Mouse (Mus musculus): ENCODE results near the gene Lamtor1. TPM values are rescaled to one million over a fixed set of nuclear protein-coding genes. Genes with fewer than 3 reads are reported as not detected.
A peak's percentile ranks its signal among the peaks of the same experiment; 100 is the strongest.

Lamtor1 gene
- polyA plus RNA-seq, 1 experiment from 2014 or later: 135 TPM

DNA sequence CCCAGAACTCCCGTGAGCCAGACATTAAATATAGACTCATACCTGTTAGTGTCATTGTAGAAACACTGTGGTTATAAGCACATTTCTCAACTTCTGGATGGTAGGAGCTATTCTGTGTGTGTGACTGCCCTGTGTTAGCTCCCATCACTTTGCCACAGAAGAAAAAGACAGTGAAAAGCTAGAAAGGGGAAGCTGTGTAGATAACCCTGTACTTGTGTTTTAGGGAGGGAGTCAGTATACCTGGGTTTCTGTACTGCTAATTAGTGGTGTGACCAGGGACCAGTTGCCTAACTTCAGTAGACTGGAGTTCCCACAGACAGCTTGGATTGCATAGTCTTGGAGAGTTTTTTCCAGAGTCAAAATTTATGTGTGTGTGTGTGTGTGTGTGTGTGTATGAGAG is 50.8 kb downstream of the Lamtor1 start:
- 91% methylated on average over 1 of the region's 1 CpGs for WGBS
- Histone ChIP-seq H3K4me2 (replicated peaks) (no peak overlapping the region), H3K27ac (no peak overlapping the region), H3K27me3 (ENCODE audit: control insufficient read depth, insufficient read depth, low read length) (no peaks in the 10 kb centered on the region), H3K9me3 (ENCODE audit: control insufficient read depth, low read length) (no peaks in the 10 kb centered on the region), H3K36me3 (replicated peaks; ENCODE audit: control insufficient read depth, insufficient read depth) (no peaks in the 10 kb centered on the region), H3K4me1 (replicated peaks; ENCODE audit: control insufficient read depth, insufficient read depth, low read length) (no peaks in the 10 kb centered on the region; the same call in 1 of the 2 replicates), H3K4me3 (replicated peaks; ENCODE audit: low read length) (no peak overlapping the region), H3K9ac (no peak overlapping the region)
- DNase-seq (ENCODE audit: low spot score) (no peak), ATAC-seq (ENCODE audit: low FRiP score) (no peak)

DNA sequence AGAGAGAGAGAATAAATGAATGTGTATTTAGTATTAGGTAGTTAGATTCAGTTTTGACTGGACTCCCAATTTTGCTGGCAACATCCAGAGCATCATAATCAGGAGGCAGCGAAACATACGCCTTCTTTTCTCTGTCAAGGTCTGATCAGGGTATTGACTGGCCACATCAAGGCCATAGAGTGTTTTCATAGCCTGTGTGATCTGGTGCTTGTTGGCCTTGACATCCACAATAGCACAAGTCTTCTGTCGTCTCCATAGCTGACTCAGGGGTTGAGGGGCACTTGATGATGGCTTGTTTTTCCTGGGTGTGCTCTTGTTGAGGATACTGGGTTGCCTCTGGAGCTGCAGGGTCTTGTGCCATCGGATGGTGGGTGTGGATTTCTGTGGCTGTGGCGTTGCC is 51.2 kb downstream of the Lamtor1 start:
- Histone ChIP-seq H3K27ac (no peak overlapping the region), H3K4me2 (replicated peaks) (no peak overlapping the region), H3K27me3 (ENCODE audit: control insufficient read depth, insufficient read depth, low read length) (no peaks in the 10 kb centered on the region), H3K4me1 (replicated peaks; ENCODE audit: control insufficient read depth, insufficient read depth, low read length) (no peaks in the 10 kb centered on the region; the same call in 1 of the 2 replicates), H3K4me3 (replicated peaks; ENCODE audit: low read length) (no peak overlapping the region), H3K9ac (no peak overlapping the region), H3K36me3 (replicated peaks; ENCODE audit: control insufficient read depth, insufficient read depth) (no peaks in the 10 kb centered on the region), H3K9me3 (ENCODE audit: control insufficient read depth, low read length) (no peaks in the 10 kb centered on the region)
- ATAC-seq (ENCODE audit: low FRiP score): no peak
- 94% methylated on average over 5 of the region's 5 CpGs for WGBS
- DNase-seq (ENCODE audit: low spot score): no peak

DNA sequence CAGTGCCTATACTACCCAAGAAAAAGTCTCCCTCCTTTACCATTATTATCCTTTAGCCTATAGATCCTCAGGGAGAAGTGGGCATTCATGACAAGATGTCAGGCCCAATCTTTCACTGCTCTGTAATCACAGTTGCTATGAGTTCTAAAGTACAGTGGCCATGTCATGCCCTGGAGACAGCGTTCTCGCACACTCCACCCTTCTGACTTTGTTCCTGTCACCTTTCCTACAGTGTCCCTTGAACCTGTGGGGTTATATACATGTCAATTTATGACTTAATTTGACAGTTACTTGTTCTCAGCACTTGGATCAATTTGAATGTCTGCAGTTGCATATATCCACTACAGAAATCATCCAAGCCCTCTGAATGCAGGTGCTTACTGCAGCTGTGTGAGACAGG is 57.1 kb downstream of the Lamtor1 start:
- ATAC-seq (ENCODE audit: low FRiP score): no peak
- Histone ChIP-seq H3K4me2 (replicated peaks) (no peak overlapping the region), H3K27me3 (ENCODE audit: control insufficient read depth, insufficient read depth, low read length) (no peaks in the 10 kb centered on the region), H3K4me1 (replicated peaks; ENCODE audit: control insufficient read depth, insufficient read depth, low read length) (no peaks in the 10 kb centered on the region; the same call in 1 of the 2 replicates), H3K27ac (no peak overlapping the region), H3K9me3 (ENCODE audit: control insufficient read depth, low read length) (no peaks in the 10 kb centered on the region), H3K36me3 (replicated peaks; ENCODE audit: control insufficient read depth, insufficient read depth) (no peaks in the 10 kb centered on the region), H3K9ac (no peak overlapping the region), H3K4me3 (replicated peaks; ENCODE audit: low read length) (no peak overlapping the region)
- no peak for DNase-seq (ENCODE audit: low spot score)
- WGBS: 87% methylated on average over 2 of the region's 2 CpGs

DNA sequence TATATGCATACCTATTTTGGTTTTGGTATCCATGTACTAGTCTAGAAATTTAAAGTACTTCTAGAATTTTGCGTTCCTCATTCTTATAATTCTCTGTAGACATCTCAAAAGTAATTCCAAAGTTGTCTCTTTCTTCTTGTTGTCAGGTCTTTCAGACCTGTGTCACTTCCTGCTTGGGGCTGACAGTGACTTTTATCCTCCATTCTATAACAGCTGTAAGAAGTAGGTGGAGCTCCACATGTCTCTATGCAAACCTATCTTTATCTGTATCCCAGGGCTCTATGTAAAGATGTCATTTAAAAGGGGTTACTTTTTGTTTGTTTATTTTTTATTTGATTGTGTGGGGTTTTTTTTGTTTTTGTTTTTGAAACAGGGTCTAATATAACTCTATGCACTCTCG is 57.9 kb downstream of the Lamtor1 start:
- Histone ChIP-seq H3K4me1 (replicated peaks; ENCODE audit: control insufficient read depth, insufficient read depth, low read length) (peaks cover under 1% of the 10 kb centered on the region; the same call in 1 of the 2 replicates), H3K4me3 (replicated peaks; ENCODE audit: low read length) (no peak overlapping the region), H3K27me3 (ENCODE audit: control insufficient read depth, insufficient read depth, low read length) (no peaks in the 10 kb centered on the region), H3K9me3 (ENCODE audit: control insufficient read depth, low read length) (no peaks in the 10 kb centered on the region), H3K36me3 (replicated peaks; ENCODE audit: control insufficient read depth, insufficient read depth) (no peaks in the 10 kb centered on the region), H3K9ac (no peak overlapping the region), H3K4me2 (replicated peaks) (no peak overlapping the region), H3K27ac (no peak overlapping the region)
- no peak for DNase-seq (ENCODE audit: low spot score)
- no peak for ATAC-seq (ENCODE audit: low FRiP score)
- 92% methylated on average over 2 of the region's 2 CpGs for WGBS

DNA sequence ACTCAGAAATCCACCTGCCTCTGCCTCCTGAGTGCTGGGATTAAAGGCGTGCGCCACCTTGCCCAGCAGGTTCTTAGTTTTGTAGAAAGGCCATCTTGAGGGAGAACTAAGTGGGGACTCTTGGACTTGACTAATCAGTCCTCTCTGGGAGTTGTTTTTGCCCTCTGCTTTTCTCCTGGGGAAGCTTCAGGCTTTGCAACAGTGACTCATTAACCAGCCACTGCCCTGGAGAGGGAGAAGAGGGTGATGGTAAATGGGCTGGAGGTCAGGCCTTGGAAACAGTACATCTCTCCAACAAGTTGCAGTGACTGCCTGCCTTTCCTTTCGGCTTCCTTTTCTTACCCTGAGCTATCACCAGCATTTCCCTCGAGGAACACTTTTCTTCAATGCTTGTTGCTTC is 58.8 kb downstream of the Lamtor1 start:
- Histone ChIP-seq H3K36me3 (replicated peaks; ENCODE audit: control insufficient read depth, insufficient read depth) (no peaks in the 10 kb centered on the region), H3K9me3 (ENCODE audit: control insufficient read depth, low read length) (no peaks in the 10 kb centered on the region), H3K4me1 (replicated peaks; ENCODE audit: control insufficient read depth, insufficient read depth, low read length) (peaks cover 8% of the 10 kb centered on the region), H3K4me2 (replicated peaks) (no peak overlapping the region), H3K4me3 (replicated peaks; ENCODE audit: low read length) (no peak overlapping the region), H3K27me3 (ENCODE audit: control insufficient read depth, insufficient read depth, low read length) (no peaks in the 10 kb centered on the region), H3K27ac (no peak overlapping the region), H3K9ac (no peak overlapping the region)
- 85% methylated on average over 4 of the region's 4 CpGs for WGBS
- ATAC-seq (ENCODE audit: low FRiP score) (no peak), DNase-seq (ENCODE audit: low spot score) (no peak)

DNA sequence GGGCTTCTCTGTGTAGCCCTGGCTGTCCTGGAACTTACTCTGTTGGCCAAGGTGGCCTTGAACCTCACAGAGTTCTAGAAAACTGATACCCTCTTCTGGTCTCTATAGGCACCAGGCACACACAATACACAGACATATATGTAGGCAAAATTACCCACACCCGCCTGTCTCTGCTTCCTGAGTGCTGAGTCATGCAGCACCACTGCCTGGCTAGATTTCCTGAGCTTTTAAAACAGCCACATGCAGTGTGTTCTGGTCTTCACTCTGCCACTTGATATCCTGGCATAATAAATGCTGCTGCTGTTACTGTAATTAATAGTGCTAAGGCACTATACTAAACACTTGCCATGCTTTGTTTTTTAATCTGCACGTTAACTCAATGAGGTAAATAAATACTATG is 59.9 kb downstream of the Lamtor1 start:
- Histone ChIP-seq H3K4me1 (replicated peaks; ENCODE audit: control insufficient read depth, insufficient read depth, low read length) (peaks cover 8% of the 10 kb centered on the region), H3K9me3 (ENCODE audit: control insufficient read depth, low read length) (no peaks in the 10 kb centered on the region), H3K36me3 (replicated peaks; ENCODE audit: control insufficient read depth, insufficient read depth) (no peaks in the 10 kb centered on the region), H3K27me3 (ENCODE audit: control insufficient read depth, insufficient read depth, low read length) (no peaks in the 10 kb centered on the region), H3K4me3 (replicated peaks; ENCODE audit: low read length) (no peak overlapping the region), H3K4me2 (replicated peaks) (no peak overlapping the region), H3K27ac (no peak overlapping the region), H3K9ac (no peak overlapping the region)
- 74% methylated on average over 2 of the region's 2 CpGs for WGBS
- DNase-seq (ENCODE audit: low spot score): no peak
- ATAC-seq (ENCODE audit: low FRiP score): no peak

DNA sequence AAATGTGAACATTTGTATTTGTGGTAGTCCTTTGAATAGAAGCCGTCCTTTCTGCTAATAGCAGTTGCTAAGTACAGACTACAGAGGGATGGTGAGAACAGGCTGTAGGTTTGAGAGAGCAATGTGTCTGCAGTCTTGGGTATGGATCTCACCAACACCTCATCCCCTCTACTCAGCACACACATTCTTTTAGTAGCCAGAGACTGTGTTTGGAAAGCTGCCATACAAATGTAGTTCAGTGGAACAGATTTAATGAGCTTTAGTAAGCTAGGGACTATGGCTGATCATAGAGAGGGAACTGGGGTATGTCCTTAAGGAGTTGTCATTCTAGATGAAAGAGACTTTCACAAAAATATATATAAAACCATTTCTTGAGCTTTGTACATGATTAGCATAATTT is 61.6 kb downstream of the Lamtor1 start:
- Histone ChIP-seq H3K36me3 (replicated peaks; ENCODE audit: control insufficient read depth, insufficient read depth) (no peaks in the 10 kb centered on the region), H3K4me2 (replicated peaks) (no peak overlapping the region), H3K9me3 (ENCODE audit: control insufficient read depth, low read length) (no peaks in the 10 kb centered on the region), H3K27ac (no peak overlapping the region), H3K27me3 (ENCODE audit: control insufficient read depth, insufficient read depth, low read length) (no peaks in the 10 kb centered on the region), H3K4me1 (replicated peaks; ENCODE audit: control insufficient read depth, insufficient read depth, low read length) (peaks cover 19% of the 10 kb centered on the region), H3K9ac (no peak overlapping the region), H3K4me3 (replicated peaks; ENCODE audit: low read length) (no peak overlapping the region)
- DNase-seq (ENCODE audit: low spot score): no peak
- WGBS: 85% methylated on average over 1 of the region's 1 CpGs
- no peak for ATAC-seq (ENCODE audit: low FRiP score)

DNA sequence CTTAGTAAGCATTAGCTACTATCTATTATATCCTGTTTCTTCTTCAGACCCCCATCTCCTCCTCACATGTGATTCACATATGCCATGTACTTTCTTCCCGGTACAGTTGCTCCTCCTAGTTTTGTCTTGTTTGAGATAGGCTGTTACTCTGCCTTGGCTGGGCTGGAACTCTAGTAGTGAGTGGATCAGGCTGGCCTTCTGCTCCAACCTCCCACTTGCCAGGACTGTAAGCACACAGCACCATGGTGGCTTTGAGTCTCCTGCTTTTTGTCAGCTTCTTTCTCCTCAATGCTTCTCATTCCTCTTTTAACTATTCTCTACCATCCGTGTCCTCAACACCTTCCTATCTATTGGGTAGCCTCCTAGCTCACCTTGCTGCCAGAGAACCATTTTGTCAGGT is 63.0 kb downstream of the Lamtor1 start:
- no peak for ATAC-seq (ENCODE audit: low FRiP score)
- Histone ChIP-seq H3K9me3 (ENCODE audit: control insufficient read depth, low read length) (no peaks in the 10 kb centered on the region), H3K36me3 (replicated peaks; ENCODE audit: control insufficient read depth, insufficient read depth) (no peaks in the 10 kb centered on the region), H3K4me2 (replicated peaks) (peak overlapping the region; percentile 80), H3K27ac (peak overlapping the region; percentile 100), H3K4me1 (replicated peaks; ENCODE audit: control insufficient read depth, insufficient read depth, low read length) (peaks cover 28% of the 10 kb centered on the region), H3K4me3 (replicated peaks; ENCODE audit: low read length) (peak overlapping the region; percentile 83; the same call in 1 of the 2 replicates), H3K27me3 (ENCODE audit: control insufficient read depth, insufficient read depth, low read length) (no peaks in the 10 kb centered on the region), H3K9ac (peak overlapping the region; percentile 97)
- WGBS: 60% methylated on average over 2 of the region's 2 CpGs
- no peak for DNase-seq (ENCODE audit: low spot score)

DNA sequence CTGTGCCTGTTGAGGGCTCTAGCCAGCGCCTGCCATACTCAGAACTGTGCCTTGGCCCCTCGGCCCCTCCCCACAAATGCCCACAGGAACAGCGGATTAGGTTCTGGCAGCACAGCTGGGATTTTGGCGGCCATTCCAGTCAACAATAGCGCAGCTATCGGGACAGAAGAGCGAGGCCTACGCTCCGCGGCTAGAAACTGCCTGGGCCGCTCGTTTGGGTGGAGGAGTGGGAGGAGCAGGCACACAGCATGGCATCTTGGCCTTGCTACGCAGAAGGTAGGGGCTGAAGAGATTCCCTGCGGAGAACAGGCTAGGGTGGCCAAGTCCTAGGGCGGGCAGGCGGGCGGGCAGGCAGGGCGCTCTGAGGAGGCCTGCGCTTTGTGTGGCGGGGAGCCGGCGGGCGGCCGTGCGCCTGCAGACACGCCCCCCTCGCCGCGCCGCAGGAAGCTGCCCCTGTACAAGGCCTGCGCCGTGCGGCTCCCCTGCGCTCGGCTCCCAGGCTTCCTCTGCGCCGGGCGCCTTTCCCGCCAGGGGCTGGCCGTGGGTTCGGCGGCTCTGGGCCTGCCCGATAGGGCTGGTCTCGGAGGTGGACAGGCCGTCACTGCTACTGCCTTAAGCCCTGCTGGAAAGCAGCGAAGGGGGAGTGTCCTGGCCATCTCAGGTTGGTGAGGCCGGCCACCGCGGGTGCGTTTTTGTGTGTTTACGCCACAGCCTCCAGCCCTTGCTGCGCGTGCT is 64.2 kb downstream of the Lamtor1 start:
- peaks cover 28% of the 10 kb centered on the region for H3K4me1 ChIP-seq (replicated peaks; ENCODE audit: control insufficient read depth, insufficient read depth, low read length)
- no peaks in the 10 kb centered on the region for H3K27me3 ChIP-seq (ENCODE audit: control insufficient read depth, insufficient read depth, low read length)
- DNase-seq (ENCODE audit: low spot score) (peak; percentile 73), ATAC-seq (ENCODE audit: low FRiP score) (peak; percentile 89)
- no peaks in the 10 kb centered on the region for H3K9me3 ChIP-seq (ENCODE audit: control insufficient read depth, low read length)
- H3K9ac ChIP-seq: peak overlapping the region; percentile 97
- WGBS: under 1% methylated on average over 48 of the region's 53 CpGs
- H3K4me3 ChIP-seq (replicated peaks; ENCODE audit: low read length): peak overlapping the region; percentile 83
- peak overlapping the region; percentile 100 for H3K27ac ChIP-seq
- H3K4me2 ChIP-seq (replicated peaks): peak overlapping the region; percentile 80
- H3K36me3 ChIP-seq (replicated peaks; ENCODE audit: control insufficient read depth, insufficient read depth): no peaks in the 10 kb centered on the region

DNA sequence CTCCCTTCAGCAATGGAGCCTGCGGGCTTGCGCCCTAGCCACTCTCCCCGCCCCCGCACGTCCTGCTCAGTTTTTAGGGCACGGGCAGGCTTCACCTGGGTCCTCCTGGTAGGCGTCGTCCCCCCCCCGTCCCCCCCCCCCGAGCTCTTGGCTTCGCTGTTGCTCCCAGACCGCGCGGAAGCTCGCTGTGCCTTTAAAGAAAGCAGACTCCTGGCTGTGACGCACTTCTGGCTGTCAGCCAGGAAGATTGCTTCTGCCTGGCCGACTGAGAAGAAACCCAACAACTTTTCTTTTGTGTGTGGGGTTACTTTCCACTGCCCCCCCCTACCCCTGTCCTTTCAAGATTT is 64.7 kb downstream of the Lamtor1 start:
- DNase-seq (ENCODE audit: low spot score): peak; percentile 95
- H3K4me1 ChIP-seq (replicated peaks; ENCODE audit: control insufficient read depth, insufficient read depth, low read length): peaks cover 28% of the 10 kb centered on the region

More for the DNA sequence above, 64.7 kb downstream of the Lamtor1 start:
- Histone ChIP-seq H3K4me3 (replicated peaks; ENCODE audit: low read length) (peak overlapping the region; percentile 83), H3K36me3 (replicated peaks; ENCODE audit: control insufficient read depth, insufficient read depth) (no peaks in the 10 kb centered on the region), H3K4me2 (replicated peaks) (peak overlapping the region; percentile 80), H3K9ac (peak overlapping the region; percentile 97), H3K27ac (peak overlapping the region; percentile 100), H3K9me3 (ENCODE audit: control insufficient read depth, low read length) (no peaks in the 10 kb centered on the region), H3K27me3 (ENCODE audit: control insufficient read depth, insufficient read depth, low read length) (no peaks in the 10 kb centered on the region)
- WGBS: 0% methylated on average over 13 of the region's 17 CpGs
- peak; percentile 79 for ATAC-seq (ENCODE audit: low FRiP score)

Measured in hindbrain, embryonic 14.5 days (tissue).